Mouse (Mus musculus) CH12F3 (cell line): Measurements from ENCODE around the gene Btbd7.

Experiments used
- in situ Hi-C: fragments of 300-500 bp; cut with MboI; formaldehyde crosslinking; loops from 2 replicates; pipeline ENCODE4 v1.14.3; 2020; ENCODE audit warnings: low sequenced_read_pairs

Gene Btbd7

GRCm38 (mm10) chr12:102878031-102878823, at the start of gene Btbd7:
TSS of gene Btbd7 (minus strand) at chr12:102878471.
- in situ Hi-C loops, result no loop called here

- in situ Hi-C loops, result no loop called here
Measured at GRCm38 (mm10) chr12:102916073-102916472, 37.8 kb upstream of the Btbd7 start.

GRCm38 (mm10) chr12:102908191-102908590, 29.9 kb upstream of the Btbd7 start:
- in situ Hi-C loops, result no loop called here

GRCm38 (mm10) chr12:102899091-102899490, 20.8 kb upstream of the Btbd7 start, which contains the start of gene Cox8c:
TSS of gene Cox8c (plus strand) at chr12:102899316.
- in situ Hi-C loops, result no loop called here

- in situ Hi-C loops, result no loop called here
Measured at GRCm38 (mm10) chr12:102888568-102888967, 10.3 kb upstream of the Btbd7 start.

- in situ Hi-C loops, result no loop called here
Measured at GRCm38 (mm10) chr12:102887366-102887765, 9.1 kb upstream of the Btbd7 start.

GRCm38 (mm10) chr12:102885735-102886134, 7.5 kb upstream of the Btbd7 start:
- in situ Hi-C loops, result no loop called here

- in situ Hi-C loops, result no loop called here
Measured at GRCm38 (mm10) chr12:102878901-102879300, 630 bp upstream of the Btbd7 start.

GRCm38 (mm10) chr12:102877301-102878030, 805 bp downstream of the Btbd7 start:
- in situ Hi-C loops, result no loop called here

- in situ Hi-C loops, result no loop called here
Measured at GRCm38 (mm10) chr12:102870527-102870926, 7.7 kb downstream of the Btbd7 start.

GRCm38 (mm10) chr12:102869802-102870201, 8.5 kb downstream of the Btbd7 start:
- in situ Hi-C loops, result no loop called here

GRCm38 (mm10) chr12:102860806-102861205, 17.5 kb downstream of the Btbd7 start:
- in situ Hi-C loops, result no loop called here

- in situ Hi-C loops, result no loop called here
Measured at GRCm38 (mm10) chr12:102838271-102838670, 40.0 kb downstream of the Btbd7 start.

GRCm38 (mm10) chr12:102832746-102833300, 45.4 kb downstream of the Btbd7 start:
- in situ Hi-C loops, result no loop called here

- in situ Hi-C loops, result no loop called here
Measured at GRCm38 (mm10) chr12:102831888-102832287, 46.4 kb downstream of the Btbd7 start.

GRCm38 (mm10) chr12:102827119-102827518, 51.2 kb downstream of the Btbd7 start:
- in situ Hi-C loops, result no loop called here

GRCm38 (mm10) chr12:102826399-102826798, 51.9 kb downstream of the Btbd7 start:
- in situ Hi-C loops, result no loop called here

- in situ Hi-C loops, result no loop called here
Measured at GRCm38 (mm10) chr12:102814858-102815257, 63.4 kb downstream of the Btbd7 start.

GRCm38 (mm10) chr12:102799528-102799927, 78.7 kb downstream of the Btbd7 start:
- in situ Hi-C loops, result no loop called here

GRCm38 (mm10) chr12:102787927-102788326, 90.3 kb downstream of the Btbd7 start:
- in situ Hi-C loops, result no loop called here

- in situ Hi-C loops, result no loop called here
Measured at GRCm38 (mm10) chr12:102785593-102785985, 92.7 kb downstream of the Btbd7 start.
